Mouse (Mus musculus): Measurements from ENCODE around the gene Gm15217. TPM values are rescaled to one million over a fixed set of nuclear protein-coding genes. Genes with fewer than 3 reads are reported as not detected.

The Gm15217 gene
- total RNA-seq, 1 experiment: not detected

DNA sequence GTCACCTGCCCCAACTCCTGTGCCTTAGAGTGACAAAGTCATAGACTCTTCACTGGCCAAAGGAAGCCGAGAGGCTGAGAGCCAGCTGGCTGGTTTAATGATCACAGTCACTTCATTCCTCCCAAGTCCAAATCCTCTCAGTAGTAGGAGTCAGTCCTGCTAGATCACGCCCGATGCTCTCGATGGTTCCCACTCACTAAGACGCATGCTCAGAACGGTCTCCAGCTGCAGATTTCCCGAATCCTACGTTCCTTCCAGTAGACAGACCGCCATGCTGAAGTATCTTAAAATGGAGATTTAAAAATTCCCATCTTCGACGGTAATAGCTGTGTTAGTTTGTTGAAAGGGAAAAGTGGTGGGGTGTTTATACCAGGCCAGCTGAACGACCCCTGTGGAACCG, 48.0 kb downstream of the Gm15217 start:
- in situ Hi-C loops (cut with MboI; ENCODE audit: low sequenced_read_pairs in 2 of 2, unreplicated experiment in 2 of 2): no loop called here
- Histone ChIP-seq H3K9me3 (ENCODE audit: control insufficient read depth, insufficient read depth, low read depth, low read length) (no peaks in the 10 kb centered on the region), H3K4me3 (ENCODE audit: insufficient read depth in 1 of 2, low read depth in 1 of 2, low read length in 2 of 2, poor library complexity in 1 of 2, severe bottlenecking in 1 of 2) (no peak overlapping the region), H3K9ac (ENCODE audit: insufficient read depth, low read depth, low read length, poor library complexity, severe bottlenecking) (no peak overlapping the region), H3K36me3 (ENCODE audit: control insufficient read depth, insufficient read depth, low read length, poor library complexity, severe bottlenecking) (no peaks in the 10 kb centered on the region), H3K27ac (ENCODE audit: insufficient read depth, low read depth, low read length, poor library complexity, severe bottlenecking) (no peak overlapping the region), H3K4me1 (ENCODE audit: control insufficient read depth in 2 of 2, insufficient read depth in 2 of 2, low read length in 2 of 2, poor library complexity in 1 of 2) (peaks cover 0 to 2% of the 10 kb centered on the region in 2 experiments; a peak in 1 of 4 replicates)
- DNase-seq (ENCODE audit: low read depth, low spot score): no peak
- no peak for TF ChIP-seq CHD2 (IDR thresholded peaks at IDR 0.05; ENCODE audit: low read depth, low read length)
- no peak for TF ChIP-seq ZC3H11A (IDR thresholded peaks at IDR 0.05; ENCODE audit: borderline replicate concordance, low read depth, low read length)
- no peak for TF ChIP-seq ZNF384 (IDR thresholded peaks at IDR 0.05; ENCODE audit: low read depth, low read length)
- TF ChIP-seq HCFC1 (IDR thresholded peaks at IDR 0.05; ENCODE audit: borderline replicate concordance, insufficient read depth, low read length): no peak

DNA sequence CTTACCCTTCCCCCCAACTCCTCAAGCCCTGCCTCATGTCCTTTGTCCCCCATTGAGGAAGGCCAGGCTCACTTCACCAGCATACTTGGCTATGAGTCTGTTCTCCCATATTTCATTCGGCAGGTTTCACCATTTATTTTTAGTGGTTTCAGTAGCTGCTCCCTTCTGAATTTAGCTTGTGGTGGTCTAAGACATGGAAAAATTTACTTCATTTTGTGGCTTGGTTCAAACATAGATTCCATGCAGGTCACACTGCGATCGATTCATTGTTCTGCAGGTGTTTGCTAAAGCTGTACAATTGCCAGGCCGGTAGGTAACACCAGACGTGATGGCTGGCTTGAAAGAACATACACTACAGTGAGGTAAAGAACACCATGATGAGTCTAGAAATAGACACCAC, 51.0 kb downstream of the Gm15217 start:
- H3K27ac ChIP-seq (ENCODE audit: insufficient read depth, low read depth, low read length, poor library complexity, severe bottlenecking): no peak overlapping the region
- no peak overlapping the region for H3K4me3 ChIP-seq (ENCODE audit: insufficient read depth in 1 of 2, low read depth in 1 of 2, low read length in 2 of 2, poor library complexity in 1 of 2, severe bottlenecking in 1 of 2)
- H3K36me3 ChIP-seq (ENCODE audit: control insufficient read depth, insufficient read depth, low read length, poor library complexity, severe bottlenecking): no peaks in the 10 kb centered on the region
- no peak for DNase-seq (ENCODE audit: low read depth, low spot score)
- no peak overlapping the region for H3K9ac ChIP-seq (ENCODE audit: insufficient read depth, low read depth, low read length, poor library complexity, severe bottlenecking)
- in situ Hi-C loops (cut with MboI; ENCODE audit: low sequenced_read_pairs in 2 of 2, unreplicated experiment in 2 of 2): no loop called here
- H3K4me1 ChIP-seq (ENCODE audit: control insufficient read depth in 2 of 2, insufficient read depth in 2 of 2, low read length in 2 of 2, poor library complexity in 1 of 2): peaks cover 0 to 2% of the 10 kb centered on the region in 2 experiments; a peak in 1 of 4 replicates
- H3K9me3 ChIP-seq (ENCODE audit: control insufficient read depth, insufficient read depth, low read depth, low read length): no peaks in the 10 kb centered on the region
- no peak for TF ChIP-seq CHD2 (IDR thresholded peaks at IDR 0.05; ENCODE audit: low read depth, low read length)
- no peak for TF ChIP-seq ZC3H11A (IDR thresholded peaks at IDR 0.05; ENCODE audit: borderline replicate concordance, low read depth, low read length)
- TF ChIP-seq MAFK (IDR thresholded peaks at IDR 0.05; ENCODE audit: insufficient read depth, low read depth, low read length): no peak
- TF ChIP-seq ZNF384 (IDR thresholded peaks at IDR 0.05; ENCODE audit: low read depth, low read length): no peak
- TF ChIP-seq HCFC1 (IDR thresholded peaks at IDR 0.05; ENCODE audit: borderline replicate concordance, insufficient read depth, low read length): no peak

Other genes with a start within 250 kb of the Gm15217 start
- gene Bmp4, start 11.3 kb downstream of the Gm15217 start, total RNA-seq (2012; rRNA removed): 36.5 and 73.9 TPM in 2 replicates